Mouse (Mus musculus) hindbrain, postnatal 0 days (tissue): ENCODE data around the gene Cog3. TPM values are rescaled to one million over a fixed set of nuclear protein-coding genes. Genes with fewer than 3 reads are reported as not detected.

Experiments used
- ATAC-seq: fragments of 200-750 bp; cut with Nextera tagmentation; 2 replicates; pipeline ENCODE4 v1.8.0; 2017; ENCODE audit warnings: mild to moderate bottlenecking, moderate TSS enrichment, moderate library complexity
- DNase-seq: peaks from one replicate; pipeline ENCODE4 v3.0.0-alpha.2; 2015; ENCODE audit warnings: low spot score
- H3K27ac ChIP-seq: fragments of 300-500 bp; sonication (generic); 2 replicates; pipeline ENCODE4 v1.5.1; 2014; ENCODE audit warnings: mild to moderate bottlenecking
- H3K27me3 ChIP-seq: fragments of 300-500 bp; sonication (generic); 2 replicates; pipeline ENCODE4 v1.6.1; 2014; ENCODE audit warnings: low read length, mixed read lengths; ENCODE audit not compliant: insufficient read depth
- H3K36me3 ChIP-seq: fragments of 300-500 bp; sonication (generic); 2 replicates; pipeline ENCODE4 v1.6.1; 2014; ENCODE audit warnings: low read length, mixed read lengths; ENCODE audit not compliant: insufficient read depth
- H3K4me1 ChIP-seq: fragments of 300-500 bp; sonication (generic); 2 replicates; pipeline ENCODE4 v1.6.1; 2014; ENCODE audit warnings: antibody characterized with exemption, low read length, mixed read lengths; ENCODE audit not compliant: insufficient read depth
- H3K4me2 ChIP-seq: fragments of 300-500 bp; sonication (generic); 2 replicates; pipeline ENCODE4 v1.6.1; 2014; ENCODE audit warnings: low read depth, mild to moderate bottlenecking, low read length, moderate library complexity, mixed read lengths
- H3K4me3 ChIP-seq: fragments of 300-500 bp; sonication (generic); 2 replicates; pipeline ENCODE4 v1.5.1; 2014; ENCODE audit warnings: low read length
- H3K9ac ChIP-seq: fragments of 300-500 bp; sonication (generic); replicated peaks from 2 replicates; pipeline ENCODE4 v1.6.1; 2014; ENCODE audit warnings: mild to moderate bottlenecking, low read length, moderate library complexity, mixed read lengths
- H3K9me3 ChIP-seq: fragments of 300-500 bp; sonication (generic); 2 replicates; pipeline ENCODE4 v1.6.1; 2016; ENCODE audit warnings: low read length, mixed read lengths
- CTCF ChIP-seq: IDR thresholded peaks from 2 replicates; pipeline ENCODE4 v1.5.1; 2016; ENCODE audit warnings: antibody characterized with exemption, control low read depth, low read depth
- WGBS: fragments of 180-500 bp; shearing (Covaris S2); extraction: QIAGEN DNeasy Blood & Tissue Kit; methylation state at CpG from one replicate; pipeline ENCODE4 v1.1.7; 2014; 5-methylcytosine and 5-hydroxymethylcytosine counted together
- polyA plus RNA-seq: library from polyadenylated mRNA; unstranded; fragments of >200 nt; fragmentation: Nextera tagmentation; extraction: Ambion mirVana; gene quantifications from 2 replicates; pipeline ENCODE4 v1.2.1, GENCODE M21; 2015
- total RNA-seq: library from RNA; depleted of rRNA; stranded (reverse); fragments of >200 nt; gene quantifications from 2 replicates; pipeline ENCODE4 v1.2.3, GENCODE M21; 2014

Gene Cog3
- total and polyA plus RNA-seq, 2 experiments from 2014 or later = 12.0 to 21.2 TPM

- TF ChIP-seq CTCF = no peak
- peaks cover 49% of the 10 kb centered on the region for H3K36me3 ChIP-seq
- H3K27ac ChIP-seq = no peak overlapping the region
Measured at GRCm38 (mm10) chr14:75722816-75723215, 31.5 kb downstream of the Cog3 start.

GRCm38 (mm10) chr14:75721977-75722563, 32.2 kb downstream of the Cog3 start:
- H3K9ac ChIP-seq = no peak overlapping the region
- no peak overlapping the region for H3K27ac ChIP-seq
- H3K4me3 ChIP-seq = no peak overlapping the region
- peak; percentile 51; the same call in 1 of the 2 replicates for ATAC-seq
- H3K4me2 ChIP-seq = no peak overlapping the region
- peaks cover 47% of the 10 kb centered on the region for H3K36me3 ChIP-seq
- H3K27me3 ChIP-seq = no peaks in the 10 kb centered on the region
- no peaks in the 10 kb centered on the region for H3K4me1 ChIP-seq
- peak; percentile 92 for TF ChIP-seq CTCF
- H3K9me3 ChIP-seq = no peaks in the 10 kb centered on the region
- peak; percentile 90 for DNase-seq
- WGBS = 56% methylated on average over 12 of the region's 12 CpGs

More at GRCm38 (mm10) chr14:75722816-75723215, 31.5 kb downstream of the Cog3 start:
- Histone ChIP-seq H3K9ac (no peak overlapping the region), H3K4me1 (no peaks in the 10 kb centered on the region), H3K4me2 (no peak overlapping the region), H3K9me3 (no peaks in the 10 kb centered on the region), H3K27me3 (no peaks in the 10 kb centered on the region), H3K4me3 (no peak overlapping the region)
- WGBS = 98% methylated on average over 2 of the region's 2 CpGs
- no peak for DNase-seq
- no peak for ATAC-seq

GRCm38 (mm10) chr14:75720121-75720520, 34.2 kb downstream of the Cog3 start:
- Histone ChIP-seq H3K27me3 (no peaks in the 10 kb centered on the region), H3K9me3 (no peaks in the 10 kb centered on the region), H3K36me3 (peaks cover 54% of the 10 kb centered on the region), H3K4me3 (no peak overlapping the region), H3K27ac (no peak overlapping the region), H3K9ac (no peak overlapping the region), H3K4me2 (no peak overlapping the region), H3K4me1 (no peaks in the 10 kb centered on the region)
- 91% methylated on average over 5 of the region's 5 CpGs for WGBS
- no peak for TF ChIP-seq CTCF
- ATAC-seq = no peak
- no peak for DNase-seq

GRCm38 (mm10) chr14:75716410-75716809, 37.9 kb downstream of the Cog3 start:
- 96% methylated on average over 4 of the region's 4 CpGs for WGBS
- TF ChIP-seq CTCF = no peak
- Histone ChIP-seq H3K4me1 (no peaks in the 10 kb centered on the region), H3K4me2 (no peak overlapping the region), H3K9ac (no peak overlapping the region), H3K27me3 (no peaks in the 10 kb centered on the region), H3K36me3 (peaks cover 52% of the 10 kb centered on the region), H3K27ac (no peak overlapping the region), H3K9me3 (no peaks in the 10 kb centered on the region), H3K4me3 (no peak overlapping the region)
- no peak for ATAC-seq
- DNase-seq = no peak

GRCm38 (mm10) chr14:75713661-75714060, 40.7 kb downstream of the Cog3 start:
- Histone ChIP-seq H3K4me2 (no peak overlapping the region), H3K27me3 (no peaks in the 10 kb centered on the region), H3K9me3 (no peaks in the 10 kb centered on the region), H3K4me1 (no peaks in the 10 kb centered on the region), H3K4me3 (no peak overlapping the region), H3K36me3 (peaks cover 40% of the 10 kb centered on the region), H3K9ac (no peak overlapping the region), H3K27ac (no peak overlapping the region)
- ATAC-seq (no peak), DNase-seq (peak; percentile 65)
- WGBS = 72% methylated on average over 4 of the region's 4 CpGs
- TF ChIP-seq CTCF = peak; percentile 78

GRCm38 (mm10) chr14:75712687-75713086, 41.6 kb downstream of the Cog3 start:
- ATAC-seq (no peak), DNase-seq (no peak)
- no peak overlapping the region for H3K27ac ChIP-seq
- H3K27me3 ChIP-seq = no peaks in the 10 kb centered on the region
- no peaks in the 10 kb centered on the region for H3K9me3 ChIP-seq
- H3K9ac ChIP-seq = no peak overlapping the region
- no peak for TF ChIP-seq CTCF
- H3K4me1 ChIP-seq = no peaks in the 10 kb centered on the region
- H3K4me3 ChIP-seq = no peak overlapping the region
- H3K36me3 ChIP-seq = peaks cover 32% of the 10 kb centered on the region
- 82% methylated on average over 5 of the region's 5 CpGs for WGBS
- H3K4me2 ChIP-seq = no peak overlapping the region

- Histone ChIP-seq H3K27me3 (no peaks in the 10 kb centered on the region), H3K4me2 (no peak overlapping the region), H3K4me3 (no peak overlapping the region), H3K27ac (no peak overlapping the region), H3K4me1 (no peaks in the 10 kb centered on the region), H3K36me3 (peaks cover 28% of the 10 kb centered on the region), H3K9ac (no peak overlapping the region), H3K9me3 (no peaks in the 10 kb centered on the region)
- 91% methylated on average over 3 of the region's 3 CpGs for WGBS
- no peak for ATAC-seq
- no peak for DNase-seq
- TF ChIP-seq CTCF = no peak
Measured at GRCm38 (mm10) chr14:75711731-75712130, 42.6 kb downstream of the Cog3 start.
